Mouse (Mus musculus): ENCODE results near the gene Sec14l2. TPM values are rescaled to one million over a fixed set of nuclear protein-coding genes. Genes with fewer than 3 reads are reported as not detected.

Sec14l2 gene
- polyA plus RNA-seq, 1 experiment from 2014 or later, result 1.9 TPM

DNA sequence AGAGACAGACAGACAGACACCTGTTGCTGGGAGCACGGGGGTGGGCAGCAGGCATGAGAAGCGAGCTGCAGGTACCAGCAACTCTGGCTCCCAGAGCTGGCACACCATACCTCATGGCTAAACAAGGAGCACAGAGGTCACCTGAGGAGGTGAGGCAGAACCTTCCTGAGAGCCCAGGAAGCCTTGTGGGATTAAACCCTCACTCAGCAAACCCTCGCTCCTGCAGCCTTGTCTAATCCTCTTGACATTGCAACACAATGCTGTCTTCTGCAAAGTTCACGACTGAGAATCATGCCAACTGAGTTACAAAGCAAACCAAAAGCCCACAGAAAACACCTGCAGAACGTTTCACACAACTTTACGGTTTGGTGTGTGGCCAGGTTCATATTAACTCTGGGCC lies 74.8 kb downstream of the Sec14l2 start:
- DNase-seq, result no peak
- no peak for ATAC-seq (ENCODE audit: insufficient read depth)
- no peak for TF ChIP-seq CTCF (IDR thresholded peaks at IDR 0.05; ENCODE audit: low read depth)
- Histone ChIP-seq H3K27ac (ENCODE audit: low read depth) (no peak overlapping the region), H3K9ac (no peak overlapping the region), H3K36me3 (ENCODE audit: insufficient read depth) (no peaks in the 10 kb centered on the region), H3K4me2 (no peak overlapping the region), H3K9me3 (ENCODE audit: low read depth, low read length) (no peaks in the 10 kb centered on the region), H3K4me1 (ENCODE audit: insufficient read depth) (no peaks in the 10 kb centered on the region), H3K4me3 (ENCODE audit: low read depth, low read length) (no peak overlapping the region), H3K27me3 (ENCODE audit: insufficient read depth, low read length) (no peaks in the 10 kb centered on the region)
- 84% methylated on average over 6 of the region's 6 CpGs for WGBS

DNA sequence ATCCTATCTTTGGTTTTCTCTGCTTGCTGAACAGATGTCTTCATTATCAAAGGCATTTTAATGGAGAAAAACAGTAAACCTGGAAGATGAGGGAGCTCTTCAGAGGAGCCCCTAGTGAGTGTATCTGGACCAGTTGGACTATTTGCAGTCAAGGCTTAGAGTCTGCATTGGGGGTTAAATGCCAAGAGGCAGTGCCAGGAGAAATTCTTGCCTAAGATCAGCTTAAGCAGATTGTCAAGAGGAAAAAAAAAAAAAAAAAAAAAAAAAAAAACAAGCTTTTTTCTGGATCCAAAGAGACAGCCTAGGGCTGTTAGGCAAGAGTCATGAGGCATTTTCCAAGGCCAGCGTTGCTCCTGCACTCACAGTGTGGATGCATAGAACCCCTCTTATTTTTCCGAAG lies 75.4 kb downstream of the Sec14l2 start:
- WGBS, result 89% methylated on average over 2 of the region's 2 CpGs
- Histone ChIP-seq H3K4me2 (no peak overlapping the region), H3K4me3 (ENCODE audit: low read depth, low read length) (no peak overlapping the region), H3K9ac (no peak overlapping the region), H3K36me3 (ENCODE audit: insufficient read depth) (no peaks in the 10 kb centered on the region), H3K27ac (ENCODE audit: low read depth) (no peak overlapping the region), H3K9me3 (ENCODE audit: low read depth, low read length) (no peaks in the 10 kb centered on the region), H3K27me3 (ENCODE audit: insufficient read depth, low read length) (no peaks in the 10 kb centered on the region), H3K4me1 (ENCODE audit: insufficient read depth) (no peaks in the 10 kb centered on the region)
- DNase-seq, result no peak
- no peak for ATAC-seq (ENCODE audit: insufficient read depth)
- TF ChIP-seq CTCF (IDR thresholded peaks at IDR 0.05; ENCODE audit: low read depth), result no peak

Small RNA genes within 50 kb of the gene (microRNA-seq; reads per million reads assigned to microRNA genes)
- gene Mir3060 (ENCODE audit: borderline number of aligned reads), result 6.2 reads per million, percentile 19 among the genes with 10 or more reads in this experiment

Other genes starting within 250 kb of the Sec14l2 start
- gene 4921536K21Rik, start 228.3 kb downstream of the Sec14l2 start, polyA plus RNA-seq (2014; fragmentation: Nextera tagmentation; extraction: Ambion mirVana), result 0.14 TPM in 1 of 2 replicates, not detected in the other
- 8.8 and 11.0 TPM in 2 replicates for gene Dusp18, start 228.2 kb downstream of the Sec14l2 start, polyA plus RNA-seq (2014; fragmentation: Nextera tagmentation; extraction: Ambion mirVana)
- 1.9 and 2.7 TPM in 2 replicates for gene Slc35e4, start 208.8 kb downstream of the Sec14l2 start, polyA plus RNA-seq (2014; fragmentation: Nextera tagmentation; extraction: Ambion mirVana)
- gene Tcn2, start 191.3 kb downstream of the Sec14l2 start, polyA plus RNA-seq (2014; fragmentation: Nextera tagmentation; extraction: Ambion mirVana), result 37.9 and 43.2 TPM in 2 replicates
- 77.2 and 82.0 TPM in 2 replicates for gene Pes1, start 159.4 kb downstream of the Sec14l2 start, polyA plus RNA-seq (2014; fragmentation: Nextera tagmentation; extraction: Ambion mirVana)
- gene 4930556J24Rik, start 146.6 kb downstream of the Sec14l2 start, polyA plus RNA-seq (2014; fragmentation: Nextera tagmentation; extraction: Ambion mirVana), result 0.16 TPM in 2 replicates
- 4.6 and 5.3 TPM in 2 replicates for gene Gal3st1, start 139.8 kb downstream of the Sec14l2 start, polyA plus RNA-seq (2014; fragmentation: Nextera tagmentation; extraction: Ambion mirVana)
- gene Sec14l4, start 92.0 kb downstream of the Sec14l2 start, polyA plus RNA-seq (2014; fragmentation: Nextera tagmentation; extraction: Ambion mirVana), result 3.8 and 4.2 TPM in 2 replicates
- gene Sec14l3, start 58.6 kb downstream of the Sec14l2 start, polyA plus RNA-seq (2014; fragmentation: Nextera tagmentation; extraction: Ambion mirVana), result 1.2 and 1.5 TPM in 2 replicates
- 8.6 and 10.8 TPM in 2 replicates for gene Mtfp1, start 28.0 kb downstream of the Sec14l2 start, polyA plus RNA-seq (2014; fragmentation: Nextera tagmentation; extraction: Ambion mirVana)
- gene Rnf215, start 11.8 kb upstream of the Sec14l2 start, polyA plus RNA-seq (2014; fragmentation: Nextera tagmentation; extraction: Ambion mirVana), result 32.6 and 33.0 TPM in 2 replicates
- gene Ccdc157, start 36.9 kb upstream of the Sec14l2 start, polyA plus RNA-seq (2014; fragmentation: Nextera tagmentation; extraction: Ambion mirVana), result 5.3 and 6.6 TPM in 2 replicates
- gene Sf3a1, start 36.9 kb upstream of the Sec14l2 start, polyA plus RNA-seq (2014; fragmentation: Nextera tagmentation; extraction: Ambion mirVana), result 64.1 and 68.7 TPM in 2 replicates
- gene Tbc1d10a, start 63.4 kb upstream of the Sec14l2 start, polyA plus RNA-seq (2014; fragmentation: Nextera tagmentation; extraction: Ambion mirVana), result 19.6 and 20.9 TPM in 2 replicates
- gene Castor1, start 94.8 kb upstream of the Sec14l2 start, polyA plus RNA-seq (2014; fragmentation: Nextera tagmentation; extraction: Ambion mirVana), result 1.9 and 2.1 TPM in 2 replicates
- gene Osm, start 113.0 kb upstream of the Sec14l2 start, polyA plus RNA-seq (2014; fragmentation: Nextera tagmentation; extraction: Ambion mirVana), result not detected in 2 replicates
- gene Lif, start 134.1 kb upstream of the Sec14l2 start, polyA plus RNA-seq (2014; fragmentation: Nextera tagmentation; extraction: Ambion mirVana), result 0.12 and 0.33 TPM in 2 replicates

Data from lung, embryonic 14.5 days (tissue).